Mouse (Mus musculus) myocyte (in vitro differentiated cells): ENCODE measurements around the gene Samd4b. TPM values are rescaled to one million over a fixed set of nuclear protein-coding genes. Genes with fewer than 3 reads are reported as not detected.
"Not testable (repeated sequence)": the region's sequence is repeated elsewhere in the genome, so short reads cannot be mapped to it uniquely, and the experiment has no call there.

Source experiments
- H3K27me3 ChIP-seq: one replicate; pipeline ENCODE4 v1.6.1; 2011; ENCODE audit not compliant: control insufficient read depth, insufficient read depth, insufficient read length
- H3K36me3 ChIP-seq: one replicate; pipeline ENCODE4 v1.6.1; 2011; ENCODE audit not compliant: control insufficient read depth, insufficient read depth
- H3K4me2 ChIP-seq: one replicate; pipeline ENCODE4 v1.6.1; 2011; ENCODE audit warnings: low read depth, control low read depth
- H3K4me3 ChIP-seq: one replicate; pipeline ENCODE4 v1.5.1; 2011; ENCODE audit warnings: mild to moderate bottlenecking, control low read depth, moderate library complexity
- H3K79me2 ChIP-seq: one replicate; pipeline ENCODE4 v1.6.1; 2011; ENCODE audit not compliant: control insufficient read depth, insufficient read depth
- H3ac ChIP-seq: one replicate; pipeline ENCODE4 v1.6.1; 2011; ENCODE audit not compliant: control insufficient read depth, insufficient read length
- CEBPB ChIP-seq: IDR thresholded peaks from 2 replicates; pipeline ENCODE4 v1.6.1; 2011; ENCODE audit warnings: mild to moderate bottlenecking, moderate library complexity; ENCODE audit not compliant: poor library complexity, insufficient read depth, severe bottlenecking
- E2F4 ChIP-seq: IDR thresholded peaks from one replicate; pipeline ENCODE4 v1.6.1; 2011; ENCODE audit warnings: mild to moderate bottlenecking, control low read depth, moderate library complexity; ENCODE audit not compliant: insufficient read depth
- MAX ChIP-seq: IDR thresholded peaks from one replicate; pipeline ENCODE4 v1.6.1; 2011; ENCODE audit warnings: low read depth, mild to moderate bottlenecking, control low read depth
- MYOD1 ChIP-seq, 3 experiments: IDR thresholded peaks; one replicate each; pipeline ENCODE4 v1.6.1; 2011; ENCODE audit warnings: control low read depth in 2 of 3, low read depth in 2 of 3, mild to moderate bottlenecking in 2 of 3, moderate library complexity in 1 of 3; ENCODE audit not compliant: insufficient read length in 2 of 3, control insufficient read depth in 1 of 3
- MYOG ChIP-seq, 3 experiments: IDR thresholded peaks; one replicate each; pipeline ENCODE4 v1.6.1; 2011; ENCODE audit warnings: control low read depth in 2 of 3, low read depth in 2 of 3, mild to moderate bottlenecking in 2 of 3; ENCODE audit not compliant: insufficient read length in 2 of 3, control insufficient read depth in 1 of 3, insufficient read depth in 1 of 3
- POLR2A ChIP-seq: IDR thresholded peaks from one replicate; pipeline ENCODE4 v1.6.1; 2011; ENCODE audit warnings: low read depth, mild to moderate bottlenecking, control low read depth, moderate library complexity; ENCODE audit not compliant: insufficient read length
- POLR2AphosphoS2 ChIP-seq: IDR thresholded peaks from one replicate; pipeline ENCODE4 v1.6.1; 2011; ENCODE audit warnings: low read depth, control low read depth; ENCODE audit not compliant: insufficient read length
- REST ChIP-seq: IDR thresholded peaks from one replicate; pipeline ENCODE4 v1.6.1; 2011; ENCODE audit warnings: mild to moderate bottlenecking, control low read depth, moderate library complexity; ENCODE audit not compliant: insufficient read depth, insufficient read length
- SRF ChIP-seq: IDR thresholded peaks from one replicate; pipeline ENCODE4 v1.6.1; 2011; ENCODE audit warnings: low read depth; ENCODE audit not compliant: control insufficient read depth, insufficient read length
- TCF12 ChIP-seq: IDR thresholded peaks from one replicate; pipeline ENCODE4 v1.6.1; 2011; ENCODE audit warnings: mild to moderate bottlenecking, control low read depth; ENCODE audit not compliant: poor library complexity, insufficient read depth, severe bottlenecking
- TCF3 ChIP-seq: IDR thresholded peaks from one replicate; pipeline ENCODE4 v1.6.1; 2011; ENCODE audit warnings: low read depth, control low read depth; ENCODE audit not compliant: insufficient read length
- USF1 ChIP-seq: IDR thresholded peaks from one replicate; pipeline ENCODE4 v1.6.1; 2011; ENCODE audit warnings: low read depth, mild to moderate bottlenecking, control low read depth, moderate library complexity
- polyA plus RNA-seq: library from polyadenylated mRNA; unstranded; fragments of >200 nt; fragmentation: generic; extraction: Trizol; gene quantifications from one replicate; pipeline ENCODE4 v1.2.1, GENCODE M21; 2012; ENCODE audit warnings: missing spikeins

The Samd4b gene
- polyA plus RNA-seq, 1 experiment, result 29.4 TPM

DNA sequence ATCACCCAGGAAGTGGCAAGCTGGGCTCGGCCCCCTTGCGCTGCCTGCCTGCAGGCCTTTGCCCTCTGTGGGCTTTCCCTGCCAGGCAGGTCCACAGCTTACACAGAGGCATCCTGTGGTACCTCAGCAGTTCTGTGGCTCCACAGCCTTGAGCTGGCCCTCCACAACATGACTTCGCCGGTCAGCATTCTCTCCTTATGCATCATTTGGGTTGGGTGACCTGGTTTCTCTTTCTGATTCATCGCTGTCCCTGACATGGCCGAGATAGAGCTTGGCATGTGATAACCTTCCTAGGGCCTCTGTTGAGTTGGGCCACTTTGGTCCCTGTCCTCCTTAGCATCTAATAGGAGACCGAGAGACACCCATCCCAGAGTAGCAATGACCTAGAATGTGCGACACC lies 8.0 kb upstream of the Samd4b start:
- no peaks in the 10 kb centered on the region for H3K36me3 ChIP-seq
- peaks cover 9% of the 10 kb centered on the region for H3K27me3 ChIP-seq
- TF ChIP-seq MYOD1 (IDR thresholded peaks at IDR 0.05; ENCODE audit: control insufficient read depth in 1 of 3, insufficient read length in 2 of 3, low read depth in 2 of 3) (no peak), USF1 (no peak), POLR2AphosphoS2 (no peak), REST (no peak), SRF (no peak), E2F4 (no peak), TCF12 (no peak), MYOG (IDR thresholded peaks at IDR 0.05; ENCODE audit: control insufficient read depth in 1 of 3, insufficient read depth in 1 of 3, insufficient read length in 2 of 3, low read depth in 2 of 3) (no peak), TCF3 (no peak), CEBPB (no peak), POLR2A (no peak), MAX (no peak)
- H3K4me3 ChIP-seq, result no peak overlapping the region
- no peak overlapping the region for H3K4me2 ChIP-seq
- H3K79me2 ChIP-seq, result no peaks in the 10 kb centered on the region
- no peak overlapping the region for H3ac ChIP-seq

- not testable (repeated sequence) for H3K79me2 ChIP-seq, H3K36me3 ChIP-seq, H3K4me2 ChIP-seq, H3K4me3 ChIP-seq, H3K27me3 ChIP-seq, H3ac ChIP-seq
These were observed 5.8 kb upstream of the Samd4b start for GRCm38 (mm10) chr7:28603788-28604187.

DNA sequence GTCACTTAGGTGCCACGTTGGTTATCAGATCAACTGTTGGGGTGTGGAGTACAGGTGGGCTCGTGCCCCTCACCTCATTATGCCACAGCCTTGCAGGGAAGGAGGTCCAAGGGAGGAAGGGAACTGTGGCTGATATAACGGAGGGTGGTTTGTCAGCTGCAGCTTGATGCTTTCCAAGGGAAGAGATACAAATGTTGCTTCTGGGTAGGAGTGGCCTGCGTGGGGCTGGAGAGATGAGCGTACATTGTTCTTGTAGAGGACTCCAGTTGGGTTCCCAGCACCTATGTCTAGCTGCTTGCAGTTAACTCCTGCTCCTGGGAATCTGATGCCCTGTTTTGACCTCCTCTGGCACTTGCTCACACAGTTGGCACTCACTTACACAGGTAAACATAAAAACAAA lies 5.2 kb upstream of the Samd4b start:
- Histone ChIP-seq H3K4me2 (no peak overlapping the region), H3K36me3 (no peaks in the 10 kb centered on the region), H3K4me3 (no peak overlapping the region), H3K79me2 (no peaks in the 10 kb centered on the region), H3ac (no peak overlapping the region), H3K27me3 (peaks cover 5% of the 10 kb centered on the region)
- no peak for TF ChIP-seq E2F4
- TF ChIP-seq POLR2A, result no peak
- no peak for TF ChIP-seq MYOD1 (IDR thresholded peaks at IDR 0.05; ENCODE audit: control insufficient read depth in 1 of 3, insufficient read length in 2 of 3, low read depth in 2 of 3)
- TF ChIP-seq TCF3, result no peak
- TF ChIP-seq MYOG (IDR thresholded peaks at IDR 0.05; ENCODE audit: control insufficient read depth in 1 of 3, insufficient read depth in 1 of 3, insufficient read length in 2 of 3, low read depth in 2 of 3), result no peak
- TF ChIP-seq MAX, result no peak
- TF ChIP-seq CEBPB, result no peak

- Histone ChIP-seq H3ac (no peak overlapping the region), H3K79me2 (peaks cover 10% of the 10 kb centered on the region), H3K27me3 (no peaks in the 10 kb centered on the region), H3K4me2 (no peak overlapping the region), H3K36me3 (no peaks in the 10 kb centered on the region), H3K4me3 (no peak overlapping the region)
- TF ChIP-seq CEBPB (no peak), MYOG (IDR thresholded peaks at IDR 0.05; ENCODE audit: control insufficient read depth in 1 of 3, insufficient read depth in 1 of 3, insufficient read length in 2 of 3, low read depth in 2 of 3) (no peak), USF1 (no peak), POLR2A (no peak), E2F4 (no peak), TCF12 (no peak), SRF (no peak), TCF3 (no peak), MAX (no peak), REST (no peak), POLR2AphosphoS2 (no peak), MYOD1 (IDR thresholded peaks at IDR 0.05; ENCODE audit: control insufficient read depth in 1 of 3, insufficient read length in 2 of 3, low read depth in 2 of 3) (no peak)
These were observed 3.7 kb upstream of the Samd4b start for GRCm38 (mm10) chr7:28601668-28602067.

- TF ChIP-seq REST (no peak), POLR2A (no peak), MAX (no peak), MYOD1 (IDR thresholded peaks at IDR 0.05; ENCODE audit: control insufficient read depth in 1 of 3, insufficient read length in 2 of 3, low read depth in 2 of 3) (no peak), SRF (no peak), TCF12 (no peak), USF1 (no peak), E2F4 (no peak), TCF3 (no peak), POLR2AphosphoS2 (no peak), CEBPB (no peak), MYOG (IDR thresholded peaks at IDR 0.05; ENCODE audit: control insufficient read depth in 1 of 3, insufficient read depth in 1 of 3, insufficient read length in 2 of 3, low read depth in 2 of 3) (no peak)
- no peak overlapping the region for H3ac ChIP-seq
- H3K27me3 ChIP-seq, result no peaks in the 10 kb centered on the region
- no peak overlapping the region for H3K4me2 ChIP-seq
- H3K79me2 ChIP-seq, result peaks cover 17% of the 10 kb centered on the region
- no peak overlapping the region for H3K4me3 ChIP-seq
- H3K36me3 ChIP-seq, result no peaks in the 10 kb centered on the region
These were observed 3.1 kb upstream of the Samd4b start for GRCm38 (mm10) chr7:28601029-28601428.
